Mouse (Mus musculus) ovary, postnatal 36 days (tissue): ENCODE measurements at regions not wholly inside any gene's neighbourhood (a gene's known extent, or its start where the extent isn't known, plus 50 kb on each side); places are given as distances from the start of the nearest gene placed in this dataset.
"Not testable (repeated sequence)": the region's sequence is repeated elsewhere in the genome, so short reads cannot be mapped to it uniquely, and the experiment has no call there.

Source experiments
- DNase-seq: peaks from one replicate; pipeline ENCODE4 v3.0.0; 2022; ENCODE audit warnings: low spot score, mixed read lengths

DNA sequence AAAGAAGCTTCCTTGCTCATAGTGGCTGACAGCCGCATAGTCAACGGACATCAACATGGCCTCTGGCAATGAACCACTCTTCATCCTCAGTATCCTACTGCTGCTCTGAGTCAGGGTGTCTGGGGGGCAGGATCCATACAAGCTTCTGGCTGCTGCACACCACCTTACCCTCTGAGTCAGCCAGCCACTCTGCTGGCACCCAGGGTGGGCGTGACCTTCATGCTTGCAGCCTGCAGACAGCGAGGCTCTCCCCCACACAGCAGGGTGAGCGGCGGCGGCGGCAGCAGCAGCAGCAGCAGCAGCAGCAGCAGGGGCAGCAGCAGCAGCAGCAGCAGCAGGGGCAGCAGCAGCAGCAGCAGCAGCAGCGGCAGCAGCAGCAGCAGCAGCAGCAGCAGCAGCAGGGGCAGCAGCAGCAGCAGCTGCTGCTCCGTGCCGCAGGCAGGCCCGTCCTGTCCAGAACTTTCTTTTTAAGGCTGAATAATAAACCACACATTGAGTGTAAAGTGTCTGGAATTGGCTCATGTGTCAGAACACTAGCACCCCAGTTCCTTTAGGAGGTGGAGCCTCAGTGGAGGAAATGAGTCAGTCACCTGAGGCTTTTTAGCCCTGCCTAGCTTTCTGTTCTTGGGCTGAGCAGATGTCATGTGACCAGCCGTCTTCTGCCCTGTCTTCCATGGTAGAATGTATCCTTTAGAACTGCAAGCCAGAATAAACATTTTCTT lies 186.3 kb downstream of the 1810013L24Rik start:
- no peak for DNase-seq

- DNase-seq, result no peak
Measured at GRCm38 (mm10) chr16:9016762-9017086, 186.8 kb downstream of the 1810013L24Rik start.

DNA sequence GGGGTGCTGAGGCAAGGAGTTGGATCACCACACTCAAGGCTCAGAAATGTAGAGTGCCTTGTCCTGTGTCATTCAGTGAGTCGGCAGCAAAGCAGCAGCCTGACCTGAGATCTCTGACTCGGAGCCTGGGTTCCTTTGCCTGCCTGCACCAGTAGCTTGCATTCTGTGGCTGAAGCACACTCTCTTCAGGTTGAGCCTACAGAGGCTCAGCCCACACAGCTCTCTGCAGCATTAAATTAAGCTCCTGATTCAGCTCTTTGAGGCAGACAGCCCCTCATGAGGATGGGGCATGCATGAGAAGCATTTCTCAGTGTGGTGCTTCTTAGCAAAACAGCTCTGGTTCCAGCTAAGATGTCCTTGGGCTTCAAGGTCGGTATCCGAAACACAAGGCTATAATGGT lies 200.8 kb downstream of the 1810013L24Rik start:
- no peak for DNase-seq

DNA sequence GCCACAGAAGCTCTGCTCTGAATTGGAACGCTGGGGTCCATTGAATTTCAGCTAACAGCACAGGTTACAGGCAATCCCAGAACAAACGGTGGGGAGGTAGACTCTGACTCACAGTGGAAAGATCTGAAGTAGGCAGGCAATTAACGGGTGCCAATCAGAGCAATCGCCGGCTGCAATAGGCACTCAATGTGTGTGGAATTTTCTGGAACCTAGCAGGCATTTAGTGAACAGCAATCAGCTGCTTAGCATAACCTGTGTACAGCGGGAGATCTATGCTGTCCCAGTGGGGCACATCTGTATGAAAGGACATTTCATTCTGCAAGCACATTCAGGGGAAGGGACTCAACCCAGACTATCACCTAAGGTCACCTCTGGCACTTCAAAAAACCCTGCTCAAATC lies 213.4 kb downstream of the 1810013L24Rik start:
- DNase-seq, result no peak

GRCm38 (mm10) chr16:9046864-9047263 lies 217.0 kb downstream of the 1810013L24Rik start:
- DNase-seq, result no peak

DNA sequence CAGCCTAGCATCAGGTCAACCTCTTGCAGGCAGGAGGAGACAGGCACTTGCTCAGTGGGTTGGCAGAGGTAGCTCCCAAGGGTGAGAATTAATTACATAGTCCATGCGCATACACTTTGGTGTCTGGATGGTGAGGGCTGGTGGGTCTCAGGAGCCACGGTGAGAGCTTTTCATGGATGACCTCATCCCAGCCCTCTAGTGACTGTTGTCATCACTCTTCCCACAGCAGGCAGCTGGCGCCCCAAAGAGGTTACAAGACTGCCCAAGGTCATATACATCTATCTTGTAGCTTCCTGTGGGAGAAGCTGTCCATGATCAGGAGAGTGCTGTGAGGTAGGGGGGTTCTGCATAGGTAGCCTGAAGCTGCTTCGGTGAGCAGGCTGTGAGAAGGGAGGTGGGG lies 224.5 kb downstream of the 1810013L24Rik start:
- DNase-seq, result no peak

DNA sequence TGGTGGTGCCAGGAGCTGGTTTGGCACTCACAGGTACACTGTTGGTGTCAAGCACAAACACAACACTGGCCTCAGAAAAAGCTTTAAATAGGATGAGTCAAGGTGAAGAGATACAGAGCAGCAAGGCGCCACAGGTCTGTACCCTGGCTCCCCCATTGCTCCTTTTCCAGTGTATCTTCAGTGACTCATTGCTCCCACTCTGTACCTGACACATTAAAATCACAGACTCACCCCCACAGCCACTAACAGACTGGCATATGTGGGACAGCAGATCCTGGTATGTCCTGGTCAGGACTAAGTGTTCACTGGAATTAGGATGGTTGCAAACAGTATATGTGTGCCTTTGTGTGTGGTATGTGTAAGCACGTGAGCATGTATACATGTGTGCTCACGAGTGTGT lies 226.5 kb downstream of the 1810013L24Rik start:
- no peak for DNase-seq

DNA sequence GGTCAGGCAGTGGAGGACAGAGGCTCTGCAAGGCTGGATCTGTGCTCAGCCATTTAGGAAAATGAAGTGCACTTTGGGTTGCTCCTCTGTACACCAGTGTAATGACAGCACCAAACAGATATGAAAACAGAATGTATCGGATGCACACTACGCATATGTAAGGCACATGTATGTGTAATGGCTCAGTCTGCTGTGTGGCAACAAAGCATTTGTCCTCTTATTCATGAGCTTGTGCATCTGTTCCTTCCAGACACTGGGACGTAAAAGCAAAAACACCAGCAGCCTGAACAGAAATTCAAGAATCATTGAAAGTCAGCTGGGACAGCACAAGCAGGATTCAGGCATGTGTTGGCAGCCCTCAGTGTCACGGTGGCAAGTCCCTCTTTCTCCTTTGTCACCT lies 241.6 kb downstream of the 1810013L24Rik start:
- no peak for DNase-seq

- not testable (repeated sequence) for DNase-seq
Measured at GRCm38 (mm10) chr16:9071956-9072355, 242.1 kb downstream of the 1810013L24Rik start.

GRCm38 (mm10) chr16:9074295-9074694 lies 244.4 kb downstream of the 1810013L24Rik start:
- no peak for DNase-seq

DNA sequence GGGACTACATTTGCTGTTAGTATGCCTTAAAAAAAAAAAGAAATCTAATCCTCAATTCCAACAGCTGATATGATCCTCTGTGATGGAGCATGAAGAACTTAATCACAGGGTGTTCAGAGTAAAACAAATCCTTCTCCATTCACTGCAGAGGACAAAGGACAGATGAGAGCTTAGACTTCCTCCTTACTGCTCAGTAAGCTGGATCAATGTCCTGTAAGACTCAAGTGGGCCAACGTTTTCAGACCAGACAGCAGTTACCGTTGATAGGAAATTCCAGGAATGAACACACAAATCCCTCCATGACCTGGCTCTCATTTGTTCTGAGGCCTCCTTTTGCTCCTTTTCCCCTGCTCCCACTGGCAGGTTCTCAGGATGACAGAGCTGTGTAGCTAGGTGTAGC lies 247.6 kb downstream of the 1810013L24Rik start:
- DNase-seq, result no peak

- DNase-seq, result no peak
Measured at GRCm38 (mm10) chr16:9078405-9078942, 248.6 kb downstream of the 1810013L24Rik start.

DNA sequence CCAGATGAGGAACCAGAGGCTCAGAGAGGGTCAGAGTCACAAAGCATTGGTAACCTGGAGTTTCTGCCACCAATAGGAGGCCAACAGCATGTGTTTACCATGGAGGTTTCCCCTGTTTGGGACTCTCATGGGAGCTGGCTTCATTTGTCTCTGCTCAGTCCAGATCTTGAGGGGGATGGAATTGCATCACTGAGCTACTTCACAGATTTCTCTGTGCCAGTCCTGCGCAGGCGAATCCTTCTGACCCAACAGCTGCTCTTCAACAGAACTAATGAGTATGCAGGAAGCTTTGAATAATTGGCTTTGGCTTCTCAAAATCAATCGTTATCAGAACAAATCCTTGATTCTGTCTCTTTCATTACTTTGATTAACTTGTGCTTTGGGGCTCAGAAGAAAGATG lies 253.1 kb downstream of the 1810013L24Rik start:
- no peak for DNase-seq

DNA sequence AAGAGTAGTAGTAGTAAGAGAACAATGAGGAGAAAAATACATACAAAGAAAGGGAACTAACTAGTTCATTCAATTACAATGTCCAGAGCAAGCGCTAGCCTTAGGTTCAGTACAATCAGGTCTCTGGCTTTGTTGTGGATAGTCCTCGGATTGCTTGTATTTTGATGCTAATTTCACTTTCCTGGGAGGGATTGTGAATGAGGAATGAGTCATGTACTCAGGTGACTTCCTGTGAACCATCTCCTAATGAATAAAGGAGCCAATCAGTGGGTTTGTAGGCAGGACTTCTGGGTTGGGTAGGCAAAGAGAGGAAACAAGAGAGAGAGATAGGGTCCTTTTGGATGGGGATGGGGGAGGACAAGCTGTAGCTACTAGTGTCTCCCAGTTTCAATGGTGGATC lies 253.8 kb downstream of the 1810013L24Rik start:
- no peak for DNase-seq

DNA sequence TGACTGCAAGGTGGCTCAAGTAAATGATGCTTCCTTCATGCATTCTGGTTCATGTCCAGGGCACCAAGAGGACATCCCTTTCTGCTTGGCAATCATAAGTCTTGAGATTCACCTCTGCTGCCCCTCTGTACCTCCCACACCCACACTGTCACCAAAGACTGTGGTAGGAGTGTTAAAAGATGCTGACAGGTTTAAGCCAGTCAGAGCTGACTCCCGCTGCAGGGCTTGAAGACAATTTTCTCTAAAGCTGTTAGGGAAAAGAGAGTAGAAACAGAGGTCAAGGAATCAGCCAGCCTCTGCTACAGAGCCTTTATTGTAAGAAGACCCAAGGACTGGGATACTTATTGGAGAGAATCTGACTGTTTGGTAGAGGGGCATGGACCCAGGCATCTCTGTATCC lies 254.7 kb downstream of the 1810013L24Rik start:
- no peak for DNase-seq

DNA sequence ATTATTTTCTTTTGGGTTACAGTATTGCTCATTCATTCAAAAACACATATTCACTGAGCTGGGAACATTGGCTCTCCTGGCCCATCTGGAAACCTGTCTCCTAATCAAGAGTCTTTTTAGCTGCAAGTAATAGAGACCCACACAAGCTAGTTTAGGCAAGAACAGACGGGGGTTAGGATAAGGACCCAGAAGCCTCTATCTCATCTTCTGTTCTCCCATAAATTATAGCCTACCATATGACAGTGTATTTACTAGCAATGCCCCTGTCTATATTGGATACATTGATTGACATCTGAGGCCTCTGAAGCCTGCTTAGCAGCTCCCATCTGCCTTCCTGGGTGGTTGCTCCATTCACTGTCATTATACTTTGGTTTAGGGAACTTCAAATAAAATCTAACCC lies 255.2 kb downstream of the 1810013L24Rik start:
- DNase-seq, result no peak

- DNase-seq, result no peak
Measured at GRCm38 (mm10) chr16:9085977-9086376, 256.1 kb downstream of the 1810013L24Rik start.

- no peak for DNase-seq
Measured at GRCm38 (mm10) chr16:9091790-9092189, 261.9 kb downstream of the 1810013L24Rik start.

- DNase-seq, result no peak
Measured at GRCm38 (mm10) chr16:9092191-9092848, 262.4 kb downstream of the 1810013L24Rik start.

DNA sequence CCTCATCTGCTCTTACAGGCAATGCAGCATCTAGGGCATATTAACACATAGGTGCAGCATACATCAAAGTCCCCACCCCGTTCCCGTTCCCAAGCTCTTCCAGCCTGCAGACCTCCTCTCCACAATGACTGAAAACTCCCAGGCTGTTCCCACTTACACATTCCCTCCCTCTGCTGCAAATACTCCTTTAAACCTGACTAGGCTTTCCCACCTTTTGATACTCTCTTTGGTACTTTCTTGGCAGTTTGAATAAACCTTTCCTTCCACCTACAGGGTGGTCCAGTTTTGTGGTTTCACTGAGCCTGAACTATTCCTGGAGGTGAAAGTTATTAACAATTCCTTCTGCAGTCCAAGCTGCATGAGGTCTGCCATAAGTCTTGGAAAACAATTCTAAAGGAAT lies 263.7 kb downstream of the 1810013L24Rik start:
- no peak for DNase-seq

- DNase-seq, result no peak
Measured at GRCm38 (mm10) chr16:9094201-9094600, 264.3 kb downstream of the 1810013L24Rik start.

DNA sequence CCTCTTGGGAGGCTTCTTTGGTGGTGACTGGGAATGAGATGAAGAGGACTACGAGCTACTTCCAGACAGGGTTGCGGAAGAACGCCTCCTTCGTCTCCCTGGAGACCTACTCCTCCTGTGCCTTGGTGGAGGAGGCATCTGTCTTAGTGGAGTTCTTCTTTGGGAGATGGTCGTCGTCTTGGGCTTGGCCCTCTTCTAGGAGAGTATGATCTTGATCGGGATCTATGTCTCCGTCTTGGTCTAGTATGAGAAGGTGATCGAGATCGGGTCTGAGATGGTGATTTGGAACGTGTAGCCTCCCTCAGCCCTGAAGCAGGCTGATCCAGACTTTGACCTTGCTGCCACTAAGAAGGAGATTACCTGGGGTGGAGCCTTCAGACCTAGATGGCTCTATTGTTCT lies 276.3 kb downstream of the 1810013L24Rik start:
- no peak for DNase-seq

GRCm38 (mm10) chr16:9106676-9107075 lies 276.8 kb downstream of the 1810013L24Rik start:
- not testable (repeated sequence) for DNase-seq

DNA sequence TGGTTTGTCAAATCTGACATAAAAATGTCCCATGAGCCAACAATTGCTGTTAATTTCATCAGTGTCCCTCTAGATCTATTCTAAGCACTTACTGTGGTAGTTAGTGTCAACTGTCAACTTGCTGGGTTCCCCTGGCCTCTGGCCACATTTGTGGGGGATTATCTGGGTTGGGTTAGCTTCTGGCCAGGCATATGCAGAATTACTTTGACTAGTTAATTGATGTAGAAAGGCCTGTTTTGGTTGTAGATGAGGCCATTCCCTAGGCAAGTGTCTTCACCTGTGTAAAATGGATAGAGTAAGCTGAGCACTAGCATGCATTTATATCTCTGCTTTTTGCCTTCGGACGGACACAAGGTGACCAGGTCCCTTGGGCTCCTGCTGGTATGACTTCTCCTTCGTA lies 283.9 kb downstream of the 1810013L24Rik start:
- no peak for DNase-seq
